Mouse (Mus musculus) cerebellum, adult 9-10 months (tissue): ENCODE data around the gene Ccdc117.
"Not testable (repeated sequence)": the region's sequence is repeated elsewhere in the genome, so short reads cannot be mapped to it uniquely, and the experiment has no call there.

Experiments used
- DNase-seq: peaks from one replicate; pipeline ENCODE4 v3.0.0; 2022

Ccdc117 gene

GRCm38 (mm10) chr11:5505856-5506575, 36.0 kb downstream of the Ccdc117 start:
- DNase-seq, result no peak

- no peak for DNase-seq
Observed at GRCm38 (mm10) chr11:5502351-5503051, 39.5 kb downstream of the Ccdc117 start.

GRCm38 (mm10) chr11:5500903-5501741, 40.9 kb downstream of the Ccdc117 start:
- no peak for DNase-seq

GRCm38 (mm10) chr11:5499961-5500644, 41.9 kb downstream of the Ccdc117 start:
- DNase-seq, result no peak

- DNase-seq, result no peak
Observed at GRCm38 (mm10) chr11:5498931-5499661, 42.9 kb downstream of the Ccdc117 start.

GRCm38 (mm10) chr11:5498422-5498821, 43.6 kb downstream of the Ccdc117 start:
- DNase-seq, result no peak

- DNase-seq, result no peak
Observed at GRCm38 (mm10) chr11:5496559-5497248, 45.3 kb downstream of the Ccdc117 start.

- DNase-seq, result no peak
Observed at GRCm38 (mm10) chr11:5495906-5496305, 46.1 kb downstream of the Ccdc117 start.

GRCm38 (mm10) chr11:5495286-5495832, 46.6 kb downstream of the Ccdc117 start:
- no peak for DNase-seq

- no peak for DNase-seq
Observed at GRCm38 (mm10) chr11:5493869-5494268, 48.1 kb downstream of the Ccdc117 start.

- DNase-seq, result no peak
Observed at GRCm38 (mm10) chr11:5491912-5492311, 50.1 kb downstream of the Ccdc117 start.

- no peak for DNase-seq
Observed at GRCm38 (mm10) chr11:5490989-5491656, 50.9 kb downstream of the Ccdc117 start.

- not testable (repeated sequence) for DNase-seq
Observed at GRCm38 (mm10) chr11:5489433-5489832, 52.6 kb downstream of the Ccdc117 start.

GRCm38 (mm10) chr11:5485193-5486011, 56.6 kb downstream of the Ccdc117 start:
- DNase-seq, result peak; percentile 90

GRCm38 (mm10) chr11:5482581-5482980, 59.4 kb downstream of the Ccdc117 start:
- DNase-seq, result no peak
